Mouse (Mus musculus): ENCODE measurements around the gene Olfr1333. TPM values are rescaled to one million over a fixed set of nuclear protein-coding genes. Genes with fewer than 3 reads are reported as not detected.
"Not testable (repeated sequence)": the region's sequence is repeated elsewhere in the genome, so short reads cannot be mapped to it uniquely, and the experiment has no call there.

The Olfr1333 gene
- 0.07 and 0.11 TPM in 2 replicates for polyA plus RNA-seq (2012; rRNA removed)

GRCm38 (mm10) chr4:118836179-118836578, at the start of gene Olfr1333:
Olfr1333 (minus strand) TSS chr4:118836279.
- no peak for TF ChIP-seq CTCF (IDR thresholded peaks at IDR 0.05; ENCODE audit: control insufficient read depth, insufficient read depth, insufficient replicate concordance, low read depth, low read length)
- Histone ChIP-seq H3K4me3 (ENCODE audit: control insufficient read depth, low read depth, low read length) (no peak within 1 kb of the TSS), H3K36me3 (ENCODE audit: control insufficient read depth, insufficient read depth, low read length) (no peaks in the 10 kb centered on the region), H3K27ac (ENCODE audit: control insufficient read depth, insufficient read depth, low read depth, low read length) (no peak within 1 kb of the TSS), H3K27me3 (ENCODE audit: control insufficient read depth, insufficient read depth, low read length) (no peaks in the 10 kb centered on the region), H3K4me1 (ENCODE audit: control insufficient read depth, insufficient read depth, low read length) (no peaks in the 10 kb centered on the region)

GRCm38 (mm10) chr4:118867566-118867965, 31.5 kb upstream of the Olfr1333 start:
- Histone ChIP-seq H3K36me3 (ENCODE audit: control insufficient read depth, insufficient read depth, low read length) (no peaks in the 10 kb centered on the region), H3K27me3 (ENCODE audit: control insufficient read depth, insufficient read depth, low read length) (no peaks in the 10 kb centered on the region), H3K4me3 (ENCODE audit: control insufficient read depth, low read depth, low read length) (no peak overlapping the region), H3K4me1 (ENCODE audit: control insufficient read depth, insufficient read depth, low read length) (no peaks in the 10 kb centered on the region), H3K27ac (ENCODE audit: control insufficient read depth, insufficient read depth, low read depth, low read length) (no peak overlapping the region)
- no peak for TF ChIP-seq POLR2A (IDR thresholded peaks at IDR 0.05; ENCODE audit: control insufficient read depth, low read depth, low read length)
- no peak for TF ChIP-seq CTCF (IDR thresholded peaks at IDR 0.05; ENCODE audit: control insufficient read depth, insufficient read depth, insufficient replicate concordance, low read depth, low read length)

- Histone ChIP-seq H3K27ac (ENCODE audit: control insufficient read depth, insufficient read depth, low read depth, low read length) (no peak within 1 kb of the TSS), H3K36me3 (ENCODE audit: control insufficient read depth, insufficient read depth, low read length) (no peaks in the 10 kb centered on the region), H3K4me3 (ENCODE audit: control insufficient read depth, low read depth, low read length) (no peak within 1 kb of the TSS), H3K4me1 (ENCODE audit: control insufficient read depth, insufficient read depth, low read length) (no peaks in the 10 kb centered on the region), H3K27me3 (ENCODE audit: control insufficient read depth, insufficient read depth, low read length) (no peaks in the 10 kb centered on the region)
- TF ChIP-seq CTCF (IDR thresholded peaks at IDR 0.05; ENCODE audit: control insufficient read depth, insufficient read depth, insufficient replicate concordance, low read depth, low read length), result no peak
- no peak for TF ChIP-seq POLR2A (IDR thresholded peaks at IDR 0.05; ENCODE audit: control insufficient read depth, low read depth, low read length)
Measured at GRCm38 (mm10) chr4:118864349-118864748, 28.3 kb upstream of the Olfr1333 start, which contains the start of gene Olfr1331. Olfr1331 (plus strand) TSS chr4:118864649.

- Histone ChIP-seq H3K27me3 (ENCODE audit: control insufficient read depth, insufficient read depth, low read length) (no peaks in the 10 kb centered on the region), H3K4me1 (ENCODE audit: control insufficient read depth, insufficient read depth, low read length) (no peaks in the 10 kb centered on the region), H3K4me3 (ENCODE audit: control insufficient read depth, low read depth, low read length) (no peak overlapping the region), H3K27ac (ENCODE audit: control insufficient read depth, insufficient read depth, low read depth, low read length) (no peak overlapping the region), H3K36me3 (ENCODE audit: control insufficient read depth, insufficient read depth, low read length) (no peaks in the 10 kb centered on the region)
- TF ChIP-seq POLR2A (IDR thresholded peaks at IDR 0.05; ENCODE audit: control insufficient read depth, low read depth, low read length), result no peak
- TF ChIP-seq CTCF (IDR thresholded peaks at IDR 0.05; ENCODE audit: control insufficient read depth, insufficient read depth, insufficient replicate concordance, low read depth, low read length), result no peak
Measured at GRCm38 (mm10) chr4:118862704-118863103, 26.6 kb upstream of the Olfr1333 start.

- Histone ChIP-seq H3K4me3 (ENCODE audit: control insufficient read depth, low read depth, low read length) (no peak overlapping the region), H3K27me3 (ENCODE audit: control insufficient read depth, insufficient read depth, low read length) (no peaks in the 10 kb centered on the region), H3K27ac (ENCODE audit: control insufficient read depth, insufficient read depth, low read depth, low read length) (no peak overlapping the region), H3K36me3 (ENCODE audit: control insufficient read depth, insufficient read depth, low read length) (no peaks in the 10 kb centered on the region), H3K4me1 (ENCODE audit: control insufficient read depth, insufficient read depth, low read length) (no peaks in the 10 kb centered on the region)
- TF ChIP-seq POLR2A (IDR thresholded peaks at IDR 0.05; ENCODE audit: control insufficient read depth, low read depth, low read length), result no peak
- TF ChIP-seq CTCF (IDR thresholded peaks at IDR 0.05; ENCODE audit: control insufficient read depth, insufficient read depth, insufficient replicate concordance, low read depth, low read length), result no peak
Measured at GRCm38 (mm10) chr4:118861791-118862190, 25.7 kb upstream of the Olfr1333 start.

GRCm38 (mm10) chr4:118818921-118819320, 17.2 kb downstream of the Olfr1333 start:
- Histone ChIP-seq H3K36me3 (ENCODE audit: control insufficient read depth, insufficient read depth, low read length) (no peaks in the 10 kb centered on the region), H3K27ac (ENCODE audit: control insufficient read depth, insufficient read depth, low read depth, low read length) (no peak overlapping the region), H3K4me1 (ENCODE audit: control insufficient read depth, insufficient read depth, low read length) (no peaks in the 10 kb centered on the region), H3K27me3 (ENCODE audit: control insufficient read depth, insufficient read depth, low read length) (no peaks in the 10 kb centered on the region), H3K4me3 (ENCODE audit: control insufficient read depth, low read depth, low read length) (no peak overlapping the region)
- TF ChIP-seq CTCF (IDR thresholded peaks at IDR 0.05; ENCODE audit: control insufficient read depth, insufficient read depth, insufficient replicate concordance, low read depth, low read length) (no peak), POLR2A (IDR thresholded peaks at IDR 0.05; ENCODE audit: control insufficient read depth, low read depth, low read length) (no peak)

GRCm38 (mm10) chr4:118809844-118810243, 26.2 kb downstream of the Olfr1333 start, which contains the start of gene Olfr1335:
Olfr1335 (minus strand) TSS chr4:118809944.
- Histone ChIP-seq H3K36me3 (ENCODE audit: control insufficient read depth, insufficient read depth, low read length) (no peaks in the 10 kb centered on the region), H3K27ac (ENCODE audit: control insufficient read depth, insufficient read depth, low read depth, low read length) (no peak within 1 kb of the TSS), H3K27me3 (ENCODE audit: control insufficient read depth, insufficient read depth, low read length) (no peaks in the 10 kb centered on the region), H3K4me3 (ENCODE audit: control insufficient read depth, low read depth, low read length) (no peak within 1 kb of the TSS), H3K4me1 (ENCODE audit: control insufficient read depth, insufficient read depth, low read length) (no peaks in the 10 kb centered on the region)
- TF ChIP-seq POLR2A (IDR thresholded peaks at IDR 0.05; ENCODE audit: control insufficient read depth, low read depth, low read length), result no peak
- TF ChIP-seq CTCF (IDR thresholded peaks at IDR 0.05; ENCODE audit: control insufficient read depth, insufficient read depth, insufficient replicate concordance, low read depth, low read length), result no peak

GRCm38 (mm10) chr4:118792796-118793195, 43.3 kb downstream of the Olfr1333 start:
- H3K27ac ChIP-seq (ENCODE audit: control insufficient read depth, insufficient read depth, low read depth, low read length); H3K36me3 ChIP-seq (ENCODE audit: control insufficient read depth, insufficient read depth, low read length); H3K27me3 ChIP-seq (ENCODE audit: control insufficient read depth, insufficient read depth, low read length); H3K4me3 ChIP-seq (ENCODE audit: control insufficient read depth, low read depth, low read length); H3K4me1 ChIP-seq (ENCODE audit: control insufficient read depth, insufficient read depth, low read length): not testable (repeated sequence)

All from testis, adult 2 months (tissue).